Mouse (Mus musculus): ENCODE results near the gene Krt28. TPM values are rescaled to one million over a fixed set of nuclear protein-coding genes. Genes with fewer than 3 reads are reported as not detected.

Krt28 gene
- polyA plus RNA-seq, 1 experiment from 2014 or later = not detected

DNA sequence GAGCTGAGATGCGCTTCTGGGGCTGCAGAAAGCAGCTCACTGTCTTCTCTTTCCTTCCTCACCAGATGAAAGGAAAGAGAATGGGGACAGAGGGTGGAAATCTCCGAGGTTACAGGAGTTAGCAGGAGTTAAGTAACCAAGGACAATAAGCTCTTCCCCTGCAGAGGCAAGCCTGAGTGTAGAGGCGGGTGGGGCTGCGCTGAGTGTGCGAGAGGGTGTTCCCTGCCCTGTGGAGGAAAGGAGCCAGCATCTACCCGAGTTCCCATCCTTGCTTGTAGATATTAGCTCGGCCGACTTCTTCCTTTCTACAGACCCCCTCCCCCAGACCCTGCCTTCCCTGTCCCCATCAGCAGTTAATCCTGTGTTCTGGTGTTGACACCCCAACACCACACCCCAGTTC is 24.1 kb upstream of the Krt28 start:
- Histone ChIP-seq H3K27ac (ENCODE audit: low read depth, low read length) (no peak overlapping the region), H3K4me1 (replicated peaks; ENCODE audit: control insufficient read depth, insufficient read depth, low read length) (no peaks in the 10 kb centered on the region)
- 65% methylated on average over 8 of the region's 8 CpGs for WGBS

DNA sequence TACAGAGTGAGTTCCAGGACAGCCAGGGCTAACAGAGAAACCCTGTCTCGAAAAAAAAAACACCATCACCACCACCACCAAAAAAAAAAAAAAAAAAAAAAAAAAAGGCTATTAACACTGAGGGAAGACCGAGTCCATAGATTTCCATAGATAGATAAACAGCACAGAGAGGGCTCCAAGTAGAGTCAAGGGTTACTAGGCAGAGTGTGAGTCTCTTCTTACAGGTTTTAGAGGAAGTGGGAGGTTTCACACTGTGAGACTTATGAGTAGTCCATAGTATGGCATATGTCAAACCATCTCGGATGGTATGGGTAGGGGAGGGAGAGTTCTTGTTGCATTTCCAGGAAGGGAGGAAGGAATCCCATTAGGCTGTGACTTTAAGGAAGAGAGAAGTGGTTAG is 23.4 kb upstream of the Krt28 start:
- H3K4me2 ChIP-seq = no peak overlapping the region
- 64% methylated on average over 3 of the region's 3 CpGs for WGBS
- H3K4me3 ChIP-seq (ENCODE audit: low read depth, low read length) = no peak overlapping the region
- ATAC-seq (replicated peaks; ENCODE audit: low FRiP score) (no peak), DNase-seq (ENCODE audit: low spot score) (no peak)
- H3K4me1 ChIP-seq (replicated peaks; ENCODE audit: control insufficient read depth, insufficient read depth, low read length) = no peaks in the 10 kb centered on the region
- no peak overlapping the region for H3K9ac ChIP-seq (ENCODE audit: low read depth, low read length)
- no peaks in the 10 kb centered on the region for H3K9me3 ChIP-seq (ENCODE audit: control insufficient read depth, low read length)
- no peaks in the 10 kb centered on the region for H3K36me3 ChIP-seq (ENCODE audit: control insufficient read depth, insufficient read depth, low read length)
- H3K27me3 ChIP-seq (replicated peaks; ENCODE audit: control insufficient read depth, insufficient read depth, low read length) = no peaks in the 10 kb centered on the region
- H3K27ac ChIP-seq (ENCODE audit: low read depth, low read length) = no peak overlapping the region

More for the DNA sequence above, 24.1 kb upstream of the Krt28 start:
- Histone ChIP-seq H3K36me3 (ENCODE audit: control insufficient read depth, insufficient read depth, low read length) (no peaks in the 10 kb centered on the region), H3K4me2 (no peak overlapping the region), H3K27me3 (replicated peaks; ENCODE audit: control insufficient read depth, insufficient read depth, low read length) (no peaks in the 10 kb centered on the region), H3K4me3 (ENCODE audit: low read depth, low read length) (no peak overlapping the region), H3K9ac (ENCODE audit: low read depth, low read length) (no peak overlapping the region), H3K9me3 (ENCODE audit: control insufficient read depth, low read length) (no peaks in the 10 kb centered on the region)
- ATAC-seq (replicated peaks; ENCODE audit: low FRiP score) (no peak), DNase-seq (ENCODE audit: low spot score) (no peak)

DNA sequence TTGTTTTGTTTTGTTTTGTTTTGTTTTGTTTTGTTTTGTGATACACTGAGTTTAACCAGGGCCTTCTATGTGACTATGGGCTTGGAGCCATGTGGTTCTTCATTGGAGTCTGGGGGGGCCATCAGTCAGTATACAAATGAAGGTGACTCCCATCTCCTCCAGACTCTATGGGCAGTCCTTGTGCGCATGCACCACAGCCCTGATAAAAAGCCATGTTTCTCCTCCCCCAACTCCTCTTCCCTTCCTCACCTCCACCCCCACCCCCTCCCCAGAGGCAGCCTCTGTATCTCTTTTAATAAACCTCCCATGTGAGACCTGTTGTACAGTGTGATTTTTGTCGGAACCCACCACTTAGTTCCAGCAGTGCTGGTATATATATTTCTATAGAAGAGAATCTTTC is 22.0 kb upstream of the Krt28 start:
- H3K9ac ChIP-seq (ENCODE audit: low read depth, low read length) = no peak overlapping the region
- whole genome bisulfite sequencing = 81% methylated on average over 2 of the region's 2 CpGs
- no peaks in the 10 kb centered on the region for H3K4me1 ChIP-seq (replicated peaks; ENCODE audit: control insufficient read depth, insufficient read depth, low read length)

GRCm38 (mm10) chr11:99396034-99396433 is 21.3 kb upstream of the Krt28 start:
- H3K9me3 ChIP-seq (ENCODE audit: control insufficient read depth, low read length) = no peaks in the 10 kb centered on the region
- no peaks in the 10 kb centered on the region for H3K27me3 ChIP-seq (replicated peaks; ENCODE audit: control insufficient read depth, insufficient read depth, low read length)
- H3K4me2 ChIP-seq = no peak overlapping the region
- H3K4me3 ChIP-seq (ENCODE audit: low read depth, low read length) = no peak overlapping the region
- H3K9ac ChIP-seq (ENCODE audit: low read depth, low read length) = no peak overlapping the region
- no peaks in the 10 kb centered on the region for H3K4me1 ChIP-seq (replicated peaks; ENCODE audit: control insufficient read depth, insufficient read depth, low read length)
- ATAC-seq (replicated peaks; ENCODE audit: low FRiP score) = no peak
- H3K36me3 ChIP-seq (ENCODE audit: control insufficient read depth, insufficient read depth, low read length) = no peaks in the 10 kb centered on the region
- 53% methylated on average over 3 of the region's 3 CpGs for WGBS
- DNase-seq (ENCODE audit: low spot score) = no peak
- H3K27ac ChIP-seq (ENCODE audit: low read depth, low read length) = no peak overlapping the region

More for the DNA sequence above, 22.0 kb upstream of the Krt28 start:
- DNase-seq (ENCODE audit: low spot score) (no peak), ATAC-seq (replicated peaks; ENCODE audit: low FRiP score) (no peak)
- Histone ChIP-seq H3K9me3 (ENCODE audit: control insufficient read depth, low read length) (no peaks in the 10 kb centered on the region), H3K27ac (ENCODE audit: low read depth, low read length) (no peak overlapping the region), H3K4me2 (no peak overlapping the region), H3K27me3 (replicated peaks; ENCODE audit: control insufficient read depth, insufficient read depth, low read length) (no peaks in the 10 kb centered on the region), H3K36me3 (ENCODE audit: control insufficient read depth, insufficient read depth, low read length) (no peaks in the 10 kb centered on the region), H3K4me3 (ENCODE audit: low read depth, low read length) (no peak overlapping the region)

- Histone ChIP-seq H3K36me3 (ENCODE audit: control insufficient read depth, insufficient read depth, low read length) (no peaks in the 10 kb centered on the region), H3K27ac (ENCODE audit: low read depth, low read length) (no peak overlapping the region), H3K27me3 (replicated peaks; ENCODE audit: control insufficient read depth, insufficient read depth, low read length) (no peaks in the 10 kb centered on the region), H3K4me3 (ENCODE audit: low read depth, low read length) (no peak overlapping the region), H3K4me1 (replicated peaks; ENCODE audit: control insufficient read depth, insufficient read depth, low read length) (no peaks in the 10 kb centered on the region), H3K9me3 (ENCODE audit: control insufficient read depth, low read length) (no peaks in the 10 kb centered on the region), H3K4me2 (no peak overlapping the region), H3K9ac (ENCODE audit: low read depth, low read length) (no peak overlapping the region)
- 79% methylated on average over 10 of the region's 10 CpGs for WGBS
- no peak for DNase-seq (ENCODE audit: low spot score)
- no peak for ATAC-seq (replicated peaks; ENCODE audit: low FRiP score)
Measured at GRCm38 (mm10) chr11:99392492-99392891, 17.8 kb upstream of the Krt28 start.

DNA sequence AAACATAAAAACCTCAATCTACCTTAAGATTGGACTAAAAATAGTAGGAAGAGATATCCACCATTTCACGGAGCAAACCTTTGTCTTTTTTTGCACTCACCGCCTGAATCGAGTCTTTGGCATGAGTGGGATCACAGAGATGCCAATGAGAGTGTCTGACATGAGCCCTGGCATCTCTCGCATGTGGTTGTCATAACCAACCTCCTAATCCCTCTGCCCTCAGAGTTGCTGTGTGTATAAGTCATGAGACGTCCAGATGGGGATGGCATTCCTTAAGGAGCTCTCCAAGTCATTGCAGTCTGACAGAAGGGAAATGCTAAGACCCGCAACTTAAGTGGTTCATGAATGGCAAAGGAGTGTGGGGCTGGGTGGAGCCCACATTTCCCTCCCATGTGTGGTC is 16.7 kb upstream of the Krt28 start:
- WGBS = 71% methylated on average over 6 of the region's 6 CpGs
- no peaks in the 10 kb centered on the region for H3K27me3 ChIP-seq (replicated peaks; ENCODE audit: control insufficient read depth, insufficient read depth, low read length)
- H3K4me1 ChIP-seq (replicated peaks; ENCODE audit: control insufficient read depth, insufficient read depth, low read length) = no peaks in the 10 kb centered on the region
- ATAC-seq (replicated peaks; ENCODE audit: low FRiP score) = no peak
- DNase-seq (ENCODE audit: low spot score) = no peak
- no peak overlapping the region for H3K27ac ChIP-seq (ENCODE audit: low read depth, low read length)
- H3K4me2 ChIP-seq = no peak overlapping the region
- no peaks in the 10 kb centered on the region for H3K36me3 ChIP-seq (ENCODE audit: control insufficient read depth, insufficient read depth, low read length)
- H3K4me3 ChIP-seq (ENCODE audit: low read depth, low read length) = no peak overlapping the region
- no peak overlapping the region for H3K9ac ChIP-seq (ENCODE audit: low read depth, low read length)
- H3K9me3 ChIP-seq (ENCODE audit: control insufficient read depth, low read length) = no peaks in the 10 kb centered on the region

DNA sequence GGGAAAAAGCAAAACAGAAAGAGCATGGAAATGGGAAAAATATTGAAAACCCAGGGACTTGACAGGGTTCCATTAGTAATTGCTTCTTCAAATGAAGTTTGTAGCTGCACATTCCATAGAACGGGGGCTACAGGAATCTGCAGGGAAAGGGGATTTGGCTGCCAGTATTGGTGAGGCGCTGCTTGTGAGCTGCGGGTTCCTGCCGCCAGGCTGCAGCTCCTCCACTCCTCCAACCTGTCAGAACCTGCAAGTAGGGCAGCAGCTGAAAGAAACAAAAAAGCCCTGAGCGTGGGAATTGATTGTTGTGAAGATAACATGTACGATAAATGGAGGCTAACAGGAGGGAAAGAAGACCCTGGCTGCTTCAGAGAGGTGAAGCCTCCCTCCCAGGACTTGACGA is 16.2 kb upstream of the Krt28 start:
- Histone ChIP-seq H3K27ac (ENCODE audit: low read depth, low read length) (no peak overlapping the region), H3K27me3 (replicated peaks; ENCODE audit: control insufficient read depth, insufficient read depth, low read length) (no peaks in the 10 kb centered on the region), H3K36me3 (ENCODE audit: control insufficient read depth, insufficient read depth, low read length) (no peaks in the 10 kb centered on the region), H3K9ac (ENCODE audit: low read depth, low read length) (no peak overlapping the region), H3K4me2 (no peak overlapping the region), H3K4me3 (ENCODE audit: low read depth, low read length) (no peak overlapping the region), H3K9me3 (ENCODE audit: control insufficient read depth, low read length) (no peaks in the 10 kb centered on the region), H3K4me1 (replicated peaks; ENCODE audit: control insufficient read depth, insufficient read depth, low read length) (no peaks in the 10 kb centered on the region)
- DNase-seq (ENCODE audit: low spot score) (no peak), ATAC-seq (replicated peaks; ENCODE audit: low FRiP score) (no peak)
- WGBS = 64% methylated on average over 7 of the region's 7 CpGs

- H3K36me3 ChIP-seq (ENCODE audit: control insufficient read depth, insufficient read depth, low read length) = no peaks in the 10 kb centered on the region
- H3K27me3 ChIP-seq (replicated peaks; ENCODE audit: control insufficient read depth, insufficient read depth, low read length) = no peaks in the 10 kb centered on the region
- no peak within 1 kb of the TSS for H3K9ac ChIP-seq (ENCODE audit: low read depth, low read length)
- no peak within 1 kb of the TSS for H3K4me3 ChIP-seq (ENCODE audit: low read depth, low read length)
- DNase-seq (ENCODE audit: low spot score) = no peak
- H3K4me1 ChIP-seq (replicated peaks; ENCODE audit: control insufficient read depth, insufficient read depth, low read length) = no peaks in the 10 kb centered on the region
- no peak for ATAC-seq (replicated peaks; ENCODE audit: low FRiP score)
- H3K27ac ChIP-seq (ENCODE audit: low read depth, low read length) = no peak within 1 kb of the TSS
- H3K9me3 ChIP-seq (ENCODE audit: control insufficient read depth, low read length) = no peaks in the 10 kb centered on the region
- no peak within 1 kb of the TSS for H3K4me2 ChIP-seq
- WGBS = 72% methylated on average over 4 of the region's 4 CpGs
Measured at GRCm38 (mm10) chr11:99389264-99389663, 14.6 kb upstream of the Krt28 start, which contains the start of gene Krt10. Gene Krt10 (minus strand): TSS chr11:99389364.

DNA sequence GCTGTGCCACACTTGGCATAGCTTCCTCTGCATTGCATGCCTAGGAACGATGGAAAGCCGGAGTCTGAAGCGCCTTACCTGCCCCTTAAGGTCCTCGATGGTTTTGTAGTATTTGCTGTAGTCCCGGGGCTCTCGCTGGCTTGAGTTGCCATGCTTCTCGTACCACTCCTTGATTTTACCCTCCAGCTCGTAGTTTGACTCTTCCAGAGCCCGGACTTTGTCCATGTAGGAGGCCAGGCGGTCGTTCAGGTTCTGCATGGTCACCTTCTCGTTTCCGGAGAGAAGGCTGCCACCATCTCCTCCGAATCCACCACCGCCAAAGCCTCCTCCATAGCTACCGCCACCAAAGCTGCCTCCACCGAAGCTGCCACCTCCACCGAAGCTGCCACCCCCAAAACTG is 14.0 kb upstream of the Krt28 start:
- Histone ChIP-seq H3K9ac (ENCODE audit: low read depth, low read length) (no peak overlapping the region), H3K4me1 (replicated peaks; ENCODE audit: control insufficient read depth, insufficient read depth, low read length) (no peaks in the 10 kb centered on the region), H3K4me3 (ENCODE audit: low read depth, low read length) (no peak overlapping the region), H3K27ac (ENCODE audit: low read depth, low read length) (no peak overlapping the region), H3K9me3 (ENCODE audit: control insufficient read depth, low read length) (no peaks in the 10 kb centered on the region), H3K27me3 (replicated peaks; ENCODE audit: control insufficient read depth, insufficient read depth, low read length) (no peaks in the 10 kb centered on the region), H3K36me3 (ENCODE audit: control insufficient read depth, insufficient read depth, low read length) (no peaks in the 10 kb centered on the region), H3K4me2 (no peak overlapping the region)
- 87% methylated on average over 18 of the region's 18 CpGs for WGBS
- ATAC-seq (replicated peaks; ENCODE audit: low FRiP score) (no peak), DNase-seq (ENCODE audit: low spot score) (no peak)
